Mouse (Mus musculus) erythroid progenitor cell, adult 5-6 weeks (primary cell): ENCODE results near the gene Gabpa. TPM values are rescaled to one million over a fixed set of nuclear protein-coding genes. Genes with fewer than 3 reads are reported as not detected.

ENCODE experiments used
- ATAC-seq: replicated peaks from 2 replicates; pipeline ENCODE4 v1.8.0; 2016; ENCODE audit warnings: moderate number of reproducible peaks, mild to moderate bottlenecking, moderate TSS enrichment, inconsistent platforms; ENCODE audit not compliant: poor library complexity, low FRiP score, severe bottlenecking
- total RNA-seq, 2 experiments: library from RNA; stranded (forward) in 1 of 2; stranded (reverse) in 1 of 2; fragments of 150-400 nt in 1 of 2; fragments of 186-747, 209-891 nt in 1 of 2; gene quantifications; 2 replicates each; pipeline versions ENCODE4 v1.2.3 to v1.2.4; 2015 to 2017; ENCODE audit warnings: low replicate concordance in 2 of 2

Gabpa gene
- total RNA-seq, 2 experiments from 2014 or later = 47.8 to 49.0 TPM

DNA sequence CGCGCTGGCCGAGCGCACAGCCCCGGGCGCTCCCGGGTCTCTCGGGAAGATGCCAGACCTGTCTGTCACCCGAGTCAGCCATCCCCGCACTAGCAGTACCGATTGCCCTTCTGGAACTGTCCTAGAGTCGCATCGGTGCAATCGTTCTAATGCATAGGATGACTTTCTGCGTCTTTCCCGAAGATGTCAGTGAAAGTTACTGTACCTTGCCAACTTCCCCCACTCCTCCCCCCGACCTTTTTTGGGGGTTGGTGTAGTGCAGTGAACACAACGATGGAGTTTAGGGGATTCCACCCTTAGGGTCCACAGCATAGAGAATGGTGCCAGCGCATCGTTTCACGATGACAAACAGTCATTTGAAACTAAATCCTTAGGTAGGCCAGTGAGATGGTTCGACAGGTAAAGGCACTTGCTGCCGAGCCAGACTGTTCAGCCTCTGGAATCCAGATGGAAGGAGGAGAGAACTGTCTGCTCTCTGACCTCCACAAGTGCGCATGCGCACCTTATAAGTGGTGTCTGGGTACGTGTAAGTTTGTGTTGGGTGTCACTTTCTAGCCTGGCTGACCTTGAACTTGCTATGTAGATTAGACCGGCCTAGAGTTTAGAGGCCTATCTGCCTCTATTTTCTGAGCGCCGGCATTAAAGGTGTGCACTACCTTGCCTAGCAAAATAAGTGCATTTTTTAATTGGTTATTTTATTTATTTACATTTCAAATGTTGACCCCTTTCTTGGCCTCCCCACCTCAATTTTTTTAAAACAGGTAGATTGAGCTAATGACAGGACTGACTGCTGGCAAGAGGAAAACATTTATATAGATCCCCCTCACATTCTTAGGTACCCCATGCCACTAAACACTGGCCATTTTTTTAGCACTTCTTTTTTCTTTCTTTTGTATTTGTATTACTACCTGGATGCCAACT, 1.4 kb downstream of the Gabpa start:
- ATAC-seq = 0 out of 2 replicates have a peak, but pooled peaks have one; percentile 30

- ATAC-seq = no peak
These were observed 3.9 kb downstream of the Gabpa start for GRCm38 (mm10) chr16:84838576-84838975.

GRCm38 (mm10) chr16:84853492-84853891, 18.8 kb downstream of the Gabpa start:
- ATAC-seq = no peak

DNA sequence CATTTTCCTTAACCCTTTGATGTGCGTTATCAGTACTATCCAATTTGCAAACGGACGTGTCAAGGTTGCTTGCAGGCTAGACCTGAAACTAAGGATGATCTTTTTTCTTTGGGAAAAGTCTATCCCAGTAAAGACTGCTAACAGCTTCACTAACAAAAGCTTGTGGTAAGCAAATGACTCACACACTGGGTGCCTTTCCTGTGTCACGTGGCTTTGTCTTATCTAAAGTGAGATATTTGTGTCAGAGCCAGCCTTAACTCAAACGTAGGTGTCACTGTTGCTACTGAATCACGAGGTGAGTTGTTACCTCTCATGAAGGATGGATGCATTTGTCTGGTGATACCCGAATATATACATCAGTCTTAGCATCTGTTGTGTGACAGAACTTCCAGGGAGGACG, 29.9 kb downstream of the Gabpa start:
- ATAC-seq = no peak

GRCm38 (mm10) chr16:84873805-84874204, 39.1 kb downstream of the Gabpa start:
- ATAC-seq = no peak

DNA sequence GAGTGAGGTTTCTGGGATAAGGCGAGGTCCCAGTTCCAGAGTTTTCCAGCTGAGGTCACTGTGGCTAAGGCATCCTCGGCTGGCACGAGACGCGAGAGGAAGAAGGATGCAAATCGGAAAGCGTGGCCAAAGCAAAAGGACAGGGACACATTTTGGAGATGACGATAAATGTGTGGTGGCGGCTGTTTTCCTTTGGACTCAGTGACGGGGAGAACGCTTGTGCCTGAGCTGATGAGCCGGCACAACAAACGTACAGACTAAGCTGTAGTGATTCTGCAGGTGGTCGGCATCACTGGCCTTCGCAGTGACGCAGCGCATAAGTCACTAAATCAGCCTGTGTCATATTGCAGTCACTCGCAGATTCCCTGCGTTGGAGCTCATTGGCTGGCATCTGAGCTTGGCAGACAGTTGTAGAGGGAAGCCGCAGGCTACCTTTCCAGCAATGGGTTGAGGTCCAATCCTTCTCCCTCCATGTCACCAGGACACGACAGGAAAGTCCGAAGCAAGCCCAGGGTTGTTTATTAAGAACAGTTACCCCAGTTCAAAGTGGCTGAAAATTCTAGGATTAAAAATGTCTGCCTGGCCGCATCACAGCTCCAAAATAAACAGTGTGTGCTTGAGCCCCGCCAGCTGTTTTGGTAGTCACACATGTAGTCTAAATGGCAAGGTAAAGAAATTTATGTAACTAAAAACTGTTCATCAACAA, 40.4 kb downstream of the Gabpa start:
- no peak for ATAC-seq

- ATAC-seq = no peak
These were observed 41.0 kb downstream of the Gabpa start for GRCm38 (mm10) chr16:84875718-84876035.

- no peak for ATAC-seq
These were observed 41.4 kb downstream of the Gabpa start for GRCm38 (mm10) chr16:84876082-84876481.

DNA sequence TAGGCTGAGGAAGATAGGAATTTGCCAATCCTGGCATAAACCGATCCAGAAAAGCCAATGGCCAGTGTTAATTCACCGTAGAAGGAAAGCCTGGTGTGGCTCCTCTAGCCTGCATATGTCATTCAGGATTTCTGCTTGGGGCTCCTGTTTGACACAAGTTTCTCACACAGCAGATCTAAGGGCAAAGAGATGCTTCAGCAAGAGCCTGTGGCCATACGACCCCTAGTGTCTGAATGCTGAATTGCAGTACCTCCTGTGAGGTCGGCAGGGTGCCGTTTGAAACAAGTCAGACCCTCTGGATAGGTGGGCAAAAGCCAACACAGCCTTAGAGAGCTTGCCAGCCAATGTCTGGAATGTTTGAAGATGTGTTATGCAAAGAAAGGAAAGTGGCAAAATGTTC, 44.4 kb downstream of the Gabpa start:
- 0 out of 2 replicates have a peak, but pooled peaks have one; percentile 46 for ATAC-seq

DNA sequence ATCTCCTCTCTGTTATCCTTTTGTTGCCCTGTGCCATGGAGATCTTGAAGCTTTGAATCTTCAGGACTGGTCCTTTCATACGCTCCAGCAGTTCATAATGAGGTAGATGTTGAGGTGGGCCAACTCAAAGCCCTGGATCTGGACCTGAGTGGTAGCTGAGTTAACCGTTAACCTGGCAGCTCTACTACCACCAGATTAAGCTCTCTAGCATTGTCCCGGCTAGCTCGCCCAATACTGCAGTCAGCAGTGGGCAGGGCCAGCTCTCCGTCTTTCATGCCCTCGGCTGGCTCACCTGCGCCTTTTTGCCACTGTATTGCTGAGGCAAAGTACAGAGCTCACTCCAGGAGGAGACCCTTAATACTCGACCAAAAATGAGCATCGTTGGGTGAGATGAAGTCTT, 46.4 kb downstream of the Gabpa start:
- no peak for ATAC-seq

DNA sequence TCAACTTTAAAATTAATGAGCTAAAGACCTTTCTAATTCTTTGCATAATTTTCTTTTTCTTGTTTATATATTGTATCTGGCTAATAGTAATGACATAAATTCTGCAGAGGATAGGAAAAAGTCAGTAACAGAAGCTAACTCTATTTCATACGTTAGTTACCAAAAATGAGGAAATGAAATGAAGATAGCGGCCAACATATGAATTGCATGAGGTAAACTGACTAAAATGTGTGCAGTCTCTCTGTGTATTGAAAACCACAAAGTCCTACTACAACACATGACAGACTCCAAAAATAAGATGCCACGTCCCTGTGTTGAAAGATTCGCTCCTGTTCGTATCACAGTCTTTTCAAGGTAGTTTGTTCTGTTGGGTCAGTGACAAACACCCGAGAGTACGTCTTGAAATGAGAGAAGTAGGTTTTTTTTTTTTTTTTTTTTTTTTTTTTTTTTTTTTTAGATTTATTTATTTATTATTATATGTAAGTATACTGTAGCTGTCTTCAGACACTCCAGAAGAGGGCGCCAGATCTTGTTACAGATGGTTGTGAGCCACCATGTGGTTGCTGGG, 47.1 kb downstream of the Gabpa start:
- no peak for ATAC-seq

DNA sequence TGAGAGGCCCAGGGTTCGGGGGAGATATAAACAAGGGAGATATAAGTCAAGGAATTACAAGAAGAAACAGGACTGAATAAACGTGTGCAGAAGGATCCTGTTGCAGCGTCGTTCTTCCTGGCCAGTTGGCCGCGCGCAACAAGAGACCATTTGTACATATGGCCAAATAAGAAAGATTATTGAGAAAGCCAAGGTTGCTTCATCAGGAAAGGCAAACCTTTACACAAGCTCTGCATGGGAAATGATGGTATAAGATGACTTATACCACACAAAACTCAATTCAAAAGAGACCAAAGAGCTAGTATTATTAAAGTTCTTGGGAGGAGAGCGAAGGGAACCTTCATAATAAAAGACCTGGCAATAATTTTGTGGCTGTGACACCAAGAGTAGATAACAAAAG, 49.8 kb downstream of the Gabpa start:
- no peak for ATAC-seq

DNA sequence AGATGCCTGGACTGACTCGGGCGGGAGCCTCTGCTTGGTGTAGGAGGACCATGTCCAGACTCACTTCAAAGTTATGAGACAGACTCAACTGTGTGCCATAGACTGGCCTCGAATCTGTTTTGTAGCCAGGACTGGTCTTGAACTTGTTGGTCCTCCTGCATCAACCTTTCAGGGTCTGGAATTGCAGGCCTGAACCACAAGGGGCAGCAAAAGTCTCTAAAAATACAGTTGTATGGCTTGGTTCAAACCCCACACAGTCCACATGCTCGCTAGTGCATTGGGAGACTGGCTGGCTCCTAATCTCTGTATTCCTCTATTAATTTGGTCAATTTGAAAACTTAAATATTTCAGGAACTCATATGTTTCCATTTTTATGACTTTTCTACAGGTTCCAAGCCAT, 68.3 kb downstream of the Gabpa start:
- ATAC-seq = no peak

DNA sequence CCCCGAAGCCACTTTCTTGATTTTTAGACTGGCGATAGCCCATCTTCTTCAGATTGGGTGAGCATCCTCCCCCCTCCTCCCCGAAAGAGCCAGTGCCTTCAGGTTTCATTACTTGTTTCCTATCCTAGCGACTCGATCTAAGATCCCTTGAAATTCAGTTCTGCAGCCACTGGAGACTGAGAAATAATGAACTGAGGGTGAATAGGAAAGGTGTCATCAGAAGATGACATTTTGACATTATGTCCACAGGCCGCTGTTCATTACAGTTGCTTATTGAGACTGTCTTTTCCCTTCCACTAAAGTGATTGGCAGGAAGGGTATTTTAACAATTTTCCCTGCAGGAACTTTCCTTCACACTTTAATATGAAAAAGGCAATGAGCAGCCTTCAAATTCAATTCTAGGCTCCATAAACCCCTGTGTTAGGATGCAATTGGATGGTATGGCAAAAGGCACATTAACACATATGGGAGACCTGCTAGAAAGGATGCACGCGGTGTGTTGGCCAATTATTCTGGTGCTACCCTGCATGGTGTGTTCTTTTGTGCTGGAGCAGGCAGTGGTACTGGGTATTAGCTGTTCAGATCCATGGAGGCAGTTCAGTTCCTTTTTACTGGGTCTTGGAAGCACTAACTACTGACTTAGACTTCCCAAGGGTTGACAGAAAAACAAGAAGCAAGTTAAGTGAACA, 76.9 kb downstream of the Gabpa start:
- no peak for ATAC-seq

Other genes with a start within 250 kb of the Gabpa start
- 4.2 and 13.3 TPM in 2 replicates for gene Mrpl39, start 99.2 kb upstream of the Gabpa start, total RNA-seq (2015; ENCODE audit: low replicate concordance)
- 11.6 and 11.8 TPM in 2 replicates for gene Mrpl39, start 99.2 kb upstream of the Gabpa start, total RNA-seq (2017; ENCODE audit: low replicate concordance)
- not detected in 2 replicates for gene Jam2, start 60.8 kb upstream of the Gabpa start, total RNA-seq (2015; ENCODE audit: low replicate concordance)
- gene Jam2, start 60.8 kb upstream of the Gabpa start, total RNA-seq (2017; ENCODE audit: low replicate concordance) = not detected in 2 replicates
- gene Atp5j, start 700 bp downstream of the Gabpa start, total RNA-seq (2015; ENCODE audit: low replicate concordance) = 211 and 225 TPM in 2 replicates
- gene Atp5j, start 700 bp downstream of the Gabpa start, total RNA-seq (2017; ENCODE audit: low replicate concordance) = 85.0 and 121 TPM in 2 replicates